Mouse (Mus musculus): ENCODE data around the gene Trip4. TPM values are rescaled to one million over a fixed set of nuclear protein-coding genes. Genes with fewer than 3 reads are reported as not detected.
A peak's percentile ranks its signal among the peaks of the same experiment; 100 is the strongest.

Trip4 gene
- polyA plus RNA-seq, 1 experiment from 2014 or later = 17.6 TPM

GRCm38 (mm10) chr9:65826588-65827343 is 81.8 kb downstream of the Trip4 start:
- Histone ChIP-seq H3K27ac (ENCODE audit: low read length) (peak overlapping the region; percentile 98), H3K9ac (replicated peaks; ENCODE audit: low read depth) (peak overlapping the region; percentile 89), H3K4me1 (ENCODE audit: insufficient read depth, low read depth, low read length) (peaks cover 17% of the 10 kb centered on the region), H3K4me2 (replicated peaks; ENCODE audit: low read depth, low read length) (peak overlapping the region; percentile 71), H3K36me3 (ENCODE audit: insufficient read depth, low read length) (no peaks in the 10 kb centered on the region), H3K27me3 (replicated peaks; ENCODE audit: insufficient read depth, low read length) (no peaks in the 10 kb centered on the region), H3K9me3 (ENCODE audit: low read length) (no peaks in the 10 kb centered on the region), H3K4me3 (ENCODE audit: low read depth, low read length) (peak overlapping the region; percentile 87)
- DNase-seq (ENCODE audit: low spot score) (peak; percentile 86), ATAC-seq (peak; percentile 27)
- TF ChIP-seq CTCF (IDR thresholded peaks at IDR 0.05) (peak; percentile 28), EP300 (IDR thresholded peaks at IDR 0.05) (no peak)
- WGBS = under 1% methylated on average over 28 of the region's 31 CpGs

DNA sequence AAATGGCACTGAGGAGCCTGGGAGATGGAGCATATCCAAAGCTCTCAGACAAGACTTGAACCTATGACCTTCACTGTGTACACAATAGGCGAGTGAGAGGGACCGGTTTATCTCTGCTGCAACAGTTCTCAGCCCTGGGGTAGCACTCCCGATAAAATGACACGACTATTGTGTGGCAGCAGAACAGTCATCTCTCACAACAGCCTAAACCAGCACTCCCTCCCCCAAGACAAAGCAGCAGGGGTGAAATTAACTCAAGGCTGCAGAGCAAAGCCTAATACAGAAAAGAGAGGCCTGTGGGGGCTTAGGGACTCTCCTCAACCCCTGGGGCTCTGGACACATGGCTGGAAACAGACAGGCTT is 82.4 kb downstream of the Trip4 start:
- ATAC-seq = 0 out of 2 replicates have a peak, but pooled peaks have one; percentile 2

GRCm38 (mm10) chr9:65823716-65824462 is 84.7 kb downstream of the Trip4 start:
- ATAC-seq (no peak), DNase-seq (ENCODE audit: low spot score) (peak; percentile 67)
- Histone ChIP-seq H3K9ac (replicated peaks; ENCODE audit: low read depth) (no peak overlapping the region), H3K4me3 (ENCODE audit: low read depth, low read length) (no peak overlapping the region), H3K4me2 (replicated peaks; ENCODE audit: low read depth, low read length) (peak overlapping the region; percentile 27; the same call in 1 of the 2 replicates), H3K27me3 (replicated peaks; ENCODE audit: insufficient read depth, low read length) (no peaks in the 10 kb centered on the region), H3K4me1 (ENCODE audit: insufficient read depth, low read depth, low read length) (peaks cover 16% of the 10 kb centered on the region), H3K27ac (ENCODE audit: low read length) (peak overlapping the region; percentile 55), H3K9me3 (ENCODE audit: low read length) (no peaks in the 10 kb centered on the region), H3K36me3 (ENCODE audit: insufficient read depth, low read length) (no peaks in the 10 kb centered on the region)
- TF ChIP-seq EP300 (IDR thresholded peaks at IDR 0.05) = peak; percentile 10; the same call in 1 of the 2 replicates
- TF ChIP-seq CTCF (IDR thresholded peaks at IDR 0.05) = no peak
- WGBS = 37% methylated on average over 10 of the region's 10 CpGs

More for the DNA sequence above, 82.4 kb downstream of the Trip4 start:
- TF ChIP-seq EP300 (IDR thresholded peaks at IDR 0.05) = no peak
- Histone ChIP-seq H3K4me1 (ENCODE audit: insufficient read depth, low read depth, low read length) (peaks cover 17% of the 10 kb centered on the region), H3K9ac (replicated peaks; ENCODE audit: low read depth) (peak overlapping the region; percentile 89; the same call in 1 of the 2 replicates), H3K9me3 (ENCODE audit: low read length) (no peaks in the 10 kb centered on the region), H3K4me3 (ENCODE audit: low read depth, low read length) (peak overlapping the region; percentile 87), H3K27ac (ENCODE audit: low read length) (peak overlapping the region; percentile 98), H3K36me3 (ENCODE audit: insufficient read depth, low read length) (no peaks in the 10 kb centered on the region), H3K4me2 (replicated peaks; ENCODE audit: low read depth, low read length) (peak overlapping the region; percentile 71), H3K27me3 (replicated peaks; ENCODE audit: insufficient read depth, low read length) (no peaks in the 10 kb centered on the region)
- 1% methylated on average over 4 of the region's 4 CpGs for WGBS
- peak; percentile 47 for DNase-seq (ENCODE audit: low spot score)

GRCm38 (mm10) chr9:65822011-65822410 is 86.6 kb downstream of the Trip4 start:
- Histone ChIP-seq H3K4me2 (replicated peaks; ENCODE audit: low read depth, low read length) (no peak overlapping the region), H3K9me3 (ENCODE audit: low read length) (no peaks in the 10 kb centered on the region), H3K4me1 (ENCODE audit: insufficient read depth, low read depth, low read length) (peaks cover 12% of the 10 kb centered on the region; the same call in 1 of the 2 replicates), H3K9ac (replicated peaks; ENCODE audit: low read depth) (no peak overlapping the region), H3K4me3 (ENCODE audit: low read depth, low read length) (no peak overlapping the region), H3K27me3 (replicated peaks; ENCODE audit: insufficient read depth, low read length) (no peaks in the 10 kb centered on the region), H3K27ac (ENCODE audit: low read length) (no peak overlapping the region), H3K36me3 (ENCODE audit: insufficient read depth, low read length) (no peaks in the 10 kb centered on the region)
- TF ChIP-seq EP300 (IDR thresholded peaks at IDR 0.05) (no peak), CTCF (IDR thresholded peaks at IDR 0.05) (no peak)
- 83% methylated on average over 4 of the region's 4 CpGs for WGBS
- no peak for DNase-seq (ENCODE audit: low spot score)
- no peak for ATAC-seq

- Histone ChIP-seq H3K4me2 (replicated peaks; ENCODE audit: low read depth, low read length) (no peak overlapping the region; the same call in 1 of the 2 replicates), H3K4me3 (ENCODE audit: low read depth, low read length) (no peak overlapping the region), H3K27me3 (replicated peaks; ENCODE audit: insufficient read depth, low read length) (no peaks in the 10 kb centered on the region), H3K36me3 (ENCODE audit: insufficient read depth, low read length) (no peaks in the 10 kb centered on the region), H3K9me3 (ENCODE audit: low read length) (no peaks in the 10 kb centered on the region), H3K27ac (ENCODE audit: low read length) (no peak overlapping the region), H3K9ac (replicated peaks; ENCODE audit: low read depth) (no peak overlapping the region), H3K4me1 (ENCODE audit: insufficient read depth, low read depth, low read length) (peaks cover 3% of the 10 kb centered on the region; the same call in 1 of the 2 replicates)
- ATAC-seq = peak; percentile 68
- TF ChIP-seq CTCF (IDR thresholded peaks at IDR 0.05) (no peak), EP300 (IDR thresholded peaks at IDR 0.05) (peak; percentile 53; the same call in 1 of the 2 replicates)
- DNase-seq (ENCODE audit: low spot score) = peak; percentile 70
- 51% methylated on average over 2 of the region's 2 CpGs for WGBS
Observed at GRCm38 (mm10) chr9:65820301-65820700, 88.3 kb downstream of the Trip4 start.

- Histone ChIP-seq H3K27me3 (replicated peaks; ENCODE audit: insufficient read depth, low read length) (no peaks in the 10 kb centered on the region), H3K4me1 (ENCODE audit: insufficient read depth, low read depth, low read length) (no peaks in the 10 kb centered on the region), H3K36me3 (ENCODE audit: insufficient read depth, low read length) (no peaks in the 10 kb centered on the region), H3K4me3 (ENCODE audit: low read depth, low read length) (no peak overlapping the region), H3K4me2 (replicated peaks; ENCODE audit: low read depth, low read length) (no peak overlapping the region), H3K9me3 (ENCODE audit: low read length) (no peaks in the 10 kb centered on the region), H3K9ac (replicated peaks; ENCODE audit: low read depth) (no peak overlapping the region), H3K27ac (ENCODE audit: low read length) (no peak overlapping the region)
- 86% methylated on average over 2 of the region's 2 CpGs for WGBS
- DNase-seq (ENCODE audit: low spot score) (no peak), ATAC-seq (no peak)
- TF ChIP-seq EP300 (IDR thresholded peaks at IDR 0.05) (no peak), CTCF (IDR thresholded peaks at IDR 0.05) (no peak)
Observed at GRCm38 (mm10) chr9:65818402-65818801, 90.2 kb downstream of the Trip4 start.

Data from lung, postnatal 0 days (tissue).